Mouse (Mus musculus): Measurements from ENCODE around the gene Kansl2.

Gene Kansl2

DNA sequence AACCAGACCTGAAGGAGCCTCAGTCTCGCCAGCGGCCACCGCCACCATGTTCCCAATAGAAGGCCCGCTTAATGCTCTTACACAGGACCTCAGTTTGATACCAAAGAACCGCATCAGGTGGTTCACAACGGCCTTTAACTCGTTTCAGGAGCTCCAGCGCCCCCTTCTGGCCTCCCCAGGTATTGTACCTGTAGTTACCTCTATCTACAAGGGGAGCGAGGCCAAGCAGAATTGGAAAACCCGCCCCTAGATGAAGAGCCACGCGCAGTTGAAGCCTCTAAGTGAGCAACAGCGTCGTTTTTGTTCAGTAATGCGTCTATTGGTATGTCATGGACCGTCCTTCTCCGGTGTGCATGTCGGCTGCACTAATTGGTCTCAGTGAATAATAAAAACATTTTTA lies 29.6 kb downstream of the Kansl2 start:
- peak; percentile 77 for DNase-seq (ENCODE audit: low read depth, low spot score)

DNA sequence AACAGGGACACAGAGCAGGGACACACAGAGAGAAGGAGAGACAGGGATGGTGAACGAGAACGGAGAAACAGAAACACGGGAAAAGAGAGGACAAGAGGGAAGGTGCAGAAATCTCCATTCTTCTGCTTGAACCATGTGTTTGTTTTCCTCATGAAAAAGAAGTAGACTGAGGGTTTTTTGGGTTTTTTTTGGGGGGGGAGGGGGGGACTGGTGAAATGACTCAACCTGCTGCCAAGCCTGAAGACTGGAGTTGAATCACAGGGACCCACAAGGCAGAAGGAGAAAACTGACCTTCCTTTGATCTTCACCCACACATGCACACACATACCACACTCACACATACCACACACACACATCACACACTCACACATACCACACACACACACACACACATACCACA lies 30.7 kb downstream of the Kansl2 start:
- DNase-seq (ENCODE audit: low read depth, low spot score), result no peak

DNA sequence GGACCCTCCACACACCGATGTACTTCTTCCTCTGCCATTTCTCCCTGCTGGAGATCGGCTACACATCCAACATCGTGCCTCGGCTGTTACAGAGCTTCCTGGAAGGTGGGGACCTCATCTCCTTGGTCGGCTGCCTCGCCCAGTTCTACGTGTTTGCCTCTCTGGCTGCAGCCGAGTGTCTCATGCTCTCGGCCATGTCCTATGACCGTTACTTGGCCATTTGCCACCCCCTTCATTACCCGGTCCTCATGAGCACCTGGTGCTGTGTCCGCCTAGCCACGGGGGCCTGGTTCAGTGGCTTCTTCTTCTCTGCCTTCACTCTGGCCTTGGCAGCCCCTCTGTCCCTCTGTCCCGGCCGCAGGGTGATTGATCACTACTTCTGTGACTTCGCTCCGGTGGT lies 36.4 kb downstream of the Kansl2 start:
- no peak for DNase-seq (ENCODE audit: low read depth, low spot score)

DNA sequence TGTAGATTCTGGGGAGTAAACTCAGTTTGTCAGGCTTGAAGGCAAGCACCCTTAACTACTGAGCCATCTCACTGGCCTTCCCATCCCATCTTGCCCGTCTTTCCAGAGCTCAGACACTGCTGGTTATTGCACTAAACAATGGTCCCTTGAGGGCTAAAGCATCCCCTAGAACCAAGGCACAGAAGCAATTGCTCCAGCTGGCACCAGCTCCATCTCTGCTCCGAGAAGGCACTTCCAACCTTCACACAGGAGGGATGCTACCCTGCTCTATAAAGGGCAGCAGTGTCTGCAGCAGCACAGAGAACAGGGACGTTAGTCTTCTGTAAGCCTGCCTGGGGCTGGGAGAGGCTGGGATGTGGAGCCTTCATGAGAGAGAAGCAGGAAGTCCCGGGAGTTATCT lies 42.0 kb downstream of the Kansl2 start, which contains the start of gene Olfr279:
TSS of gene Olfr279 (plus strand) at position 301 of the 400 bp plus-strand sequence.
- no peak for DNase-seq (ENCODE audit: low read depth, low spot score)

DNA sequence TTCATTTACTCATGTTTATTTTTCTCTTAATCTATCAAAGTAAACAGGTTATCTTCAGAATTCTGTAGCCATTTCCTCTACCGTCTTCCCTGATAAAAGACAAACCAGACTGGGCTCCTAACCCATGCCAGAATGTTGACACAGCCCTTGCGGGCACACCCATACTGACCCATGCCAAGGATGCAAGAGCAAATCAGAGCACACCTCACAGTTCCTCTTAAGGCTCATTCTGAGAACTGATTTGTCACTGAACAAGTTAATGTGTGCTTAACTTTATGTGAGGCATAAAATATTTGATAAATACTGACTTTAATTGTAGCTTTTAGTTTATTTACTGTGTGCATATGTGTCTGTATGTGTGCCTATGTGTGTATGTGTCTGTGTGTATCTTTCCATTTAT lies 42.7 kb downstream of the Kansl2 start:
- DNase-seq (ENCODE audit: low read depth, low spot score), result no peak

DNA sequence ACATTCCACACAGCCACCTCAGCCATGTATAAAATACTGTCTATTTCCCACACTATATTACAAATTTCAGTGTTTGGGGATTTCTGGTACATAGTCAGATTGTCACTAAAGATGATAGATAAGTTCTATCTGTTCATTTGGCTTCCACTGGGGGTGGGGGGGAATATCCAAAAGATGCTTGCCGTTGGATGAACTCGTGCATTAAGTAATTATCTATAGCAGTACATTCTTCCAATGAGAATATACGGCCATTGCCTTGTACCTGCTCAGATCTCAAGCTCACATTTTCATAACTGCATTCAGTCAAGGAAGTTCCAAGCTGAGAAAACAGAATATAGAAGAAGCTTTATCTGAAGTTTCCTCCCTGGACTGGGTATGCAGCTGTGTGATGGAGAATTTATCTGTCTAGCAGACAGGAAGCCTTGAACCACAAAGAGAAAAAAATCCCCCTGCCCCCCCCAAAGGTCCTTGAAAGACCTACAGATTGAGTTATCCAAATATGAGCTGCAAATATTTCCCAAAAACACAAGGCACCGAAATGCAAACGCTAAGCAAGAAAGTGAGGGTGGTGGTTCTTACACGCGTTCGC lies 47.5 kb downstream of the Kansl2 start:
- DNase-seq (ENCODE audit: low read depth, low spot score), result no peak

DNA sequence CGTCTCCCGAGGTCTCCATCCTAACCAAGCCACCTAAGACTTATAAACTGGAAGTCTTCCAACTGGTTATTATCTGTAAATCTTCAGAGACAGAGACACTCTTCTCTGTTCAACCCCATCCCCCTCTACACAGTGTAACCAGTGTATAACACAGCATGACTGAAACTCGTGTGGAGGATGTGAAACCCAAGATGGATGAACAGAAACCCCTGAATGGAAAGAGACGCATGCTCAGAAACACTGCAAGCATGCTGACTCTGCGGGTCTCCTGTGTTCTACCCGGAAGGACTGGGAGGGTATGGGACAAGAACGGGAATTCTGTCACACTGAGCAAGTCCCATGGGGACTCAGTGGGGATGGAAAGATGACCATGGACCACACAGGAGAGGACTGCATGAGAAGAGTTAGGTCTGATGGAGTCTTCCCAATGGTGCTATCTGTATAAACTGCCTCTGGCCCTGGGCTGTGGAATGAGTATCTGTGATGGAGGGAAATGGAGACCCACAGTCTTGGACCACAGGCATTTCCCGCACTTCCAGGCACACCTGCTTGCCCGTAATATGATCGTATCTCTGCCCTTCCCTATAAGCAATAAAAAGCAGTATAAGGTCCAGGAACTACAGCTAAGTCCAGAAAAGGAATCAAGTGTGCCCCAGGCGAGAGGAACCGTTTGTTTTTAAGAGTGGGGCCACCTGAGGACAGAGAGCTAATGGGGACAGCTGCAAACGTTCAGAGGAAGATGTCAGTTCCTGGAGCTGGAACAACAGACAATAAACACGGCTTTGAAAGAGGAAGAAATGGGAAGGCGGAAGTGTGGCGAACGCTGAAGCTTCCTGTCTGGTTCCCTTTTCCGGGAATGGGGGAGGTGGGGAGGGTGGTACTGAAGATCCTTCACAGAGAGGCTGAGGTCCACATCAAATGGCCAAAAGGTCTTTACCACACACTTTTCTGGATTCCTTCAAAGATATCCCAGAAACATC lies 49.9 kb downstream of the Kansl2 start:
- no peak for DNase-seq (ENCODE audit: low read depth, low spot score)

DNA sequence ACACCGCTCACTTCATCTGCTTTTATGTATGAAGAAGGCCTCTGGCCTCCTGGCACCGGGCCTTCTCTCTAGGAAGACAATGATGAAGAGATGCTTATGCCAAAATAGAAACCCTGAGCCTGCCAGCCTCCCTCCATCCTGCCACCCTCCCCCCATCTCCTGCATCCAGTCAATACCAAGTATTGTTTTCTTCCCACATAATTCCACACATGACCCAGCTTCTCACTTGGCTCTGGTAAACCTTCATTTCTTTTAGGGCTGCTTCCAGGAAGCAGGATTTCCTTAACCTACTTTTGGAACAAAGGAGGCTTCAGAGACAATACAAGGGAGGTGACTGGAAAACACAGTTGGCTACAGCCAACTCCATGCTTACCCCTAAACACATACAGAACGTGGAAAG lies 51.4 kb downstream of the Kansl2 start, which contains the start of gene Lalba:
TSS of gene Lalba (minus strand) at position 21 of the 400 bp plus-strand sequence.
- no peak for DNase-seq (ENCODE audit: low read depth, low spot score)

DNA sequence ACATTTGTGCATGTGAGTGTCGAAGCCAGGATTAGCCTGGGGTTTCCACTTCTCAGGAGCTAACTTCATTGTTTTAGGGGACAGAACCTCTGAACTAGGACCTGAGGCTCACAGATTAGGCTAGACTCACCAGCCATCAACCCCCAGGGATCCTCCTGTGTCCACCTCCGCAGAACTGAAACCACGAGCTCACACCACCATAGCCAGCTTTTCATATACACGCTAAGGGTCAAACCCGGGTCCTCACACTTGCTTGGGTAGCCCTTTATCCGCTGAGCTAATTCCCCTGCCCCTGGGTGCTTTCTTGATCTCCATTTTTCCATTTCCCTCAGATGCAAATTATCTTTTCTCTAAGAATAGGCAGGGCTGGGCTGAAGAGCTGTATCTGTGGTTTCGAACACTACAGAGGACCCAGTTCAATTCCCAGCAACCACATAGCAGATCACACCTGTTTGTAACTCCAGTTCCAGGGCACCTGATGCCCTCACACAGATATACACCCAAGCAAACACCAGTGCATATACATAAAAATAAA lies 54.4 kb downstream of the Kansl2 start:
- DNase-seq (ENCODE audit: low read depth, low spot score), result no peak

DNA sequence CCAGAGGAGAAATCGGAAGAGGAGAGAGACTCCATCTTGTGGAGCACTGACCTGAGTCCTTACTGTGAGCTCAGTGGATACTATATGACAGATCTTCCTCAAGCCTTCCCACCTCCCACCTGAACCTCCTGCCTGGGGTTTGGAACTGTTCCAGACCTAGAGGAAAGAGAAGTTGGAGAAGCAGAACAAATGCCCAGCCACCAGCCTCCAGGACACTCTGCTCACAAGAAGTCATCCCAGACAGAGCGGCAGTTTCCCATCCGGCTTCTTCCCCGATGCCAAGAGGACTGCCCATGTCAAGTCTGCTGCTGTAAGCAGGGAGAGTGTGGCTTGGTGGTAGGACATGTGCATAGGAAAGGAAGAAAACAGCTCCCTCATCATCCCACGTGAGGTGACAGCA lies 57.8 kb downstream of the Kansl2 start:
- no peak for DNase-seq (ENCODE audit: low read depth, low spot score)

DNA sequence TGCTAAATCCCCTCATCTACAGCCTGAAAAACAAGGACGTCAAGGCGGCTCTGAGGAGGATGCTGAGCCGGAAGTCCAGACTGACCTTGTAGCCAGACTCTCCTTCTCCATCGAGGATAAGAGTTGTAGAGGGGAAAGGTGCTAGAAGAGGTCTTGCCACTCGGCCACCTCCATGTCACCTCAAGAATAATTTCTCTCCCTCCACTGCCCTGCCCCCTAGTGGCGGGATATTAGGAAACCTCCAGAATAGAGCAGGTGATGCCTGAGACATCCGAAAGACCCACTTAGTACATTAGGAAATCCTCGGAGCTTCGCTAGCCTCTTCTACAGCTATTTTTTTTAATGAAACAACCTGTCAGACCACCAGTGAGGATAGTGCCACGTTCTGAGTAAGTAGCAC lies 58.7 kb downstream of the Kansl2 start:
- DNase-seq (ENCODE audit: low read depth, low spot score), result peak; percentile 28

DNA sequence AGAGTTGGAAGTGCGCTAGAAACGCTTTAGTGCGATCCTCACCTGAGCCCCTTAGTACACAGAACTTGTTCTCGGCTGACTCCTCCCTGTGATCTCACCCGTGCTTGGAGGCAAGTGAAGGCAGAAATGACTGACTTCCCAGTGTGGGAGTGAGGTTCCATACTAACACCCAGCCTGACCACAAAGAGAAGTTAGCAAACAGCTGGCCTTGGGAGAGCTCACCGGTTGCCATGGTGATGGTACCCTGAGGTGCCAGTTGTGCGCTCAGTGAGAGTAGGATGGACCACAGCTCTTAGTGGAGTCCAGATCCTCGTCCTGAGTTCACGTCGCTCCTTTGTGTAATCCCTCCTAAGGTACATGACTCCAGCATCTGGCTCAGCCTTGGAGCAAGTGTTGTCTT lies 59.1 kb downstream of the Kansl2 start:
- no peak for DNase-seq (ENCODE audit: low read depth, low spot score)

DNA sequence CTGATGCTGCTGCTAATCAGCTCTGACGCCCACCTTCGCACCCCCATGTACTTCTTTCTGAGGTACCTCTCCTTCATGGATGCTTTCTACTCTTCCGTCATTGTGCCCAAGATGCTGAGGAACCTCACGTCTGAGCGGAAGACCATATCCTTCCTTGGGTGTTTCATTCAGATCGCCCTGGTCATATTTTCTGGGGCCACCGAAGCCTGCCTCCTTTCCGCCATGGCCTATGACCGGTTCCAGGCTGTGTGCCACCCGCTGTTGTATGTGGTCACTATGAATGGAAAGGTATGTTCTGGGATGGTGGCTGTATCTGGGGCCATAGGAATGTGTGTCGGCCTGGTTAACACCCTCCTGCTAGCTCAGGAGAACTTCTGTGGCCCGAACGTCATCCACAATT lies 62.5 kb downstream of the Kansl2 start:
- no peak for DNase-seq (ENCODE audit: low read depth, low spot score)

DNA sequence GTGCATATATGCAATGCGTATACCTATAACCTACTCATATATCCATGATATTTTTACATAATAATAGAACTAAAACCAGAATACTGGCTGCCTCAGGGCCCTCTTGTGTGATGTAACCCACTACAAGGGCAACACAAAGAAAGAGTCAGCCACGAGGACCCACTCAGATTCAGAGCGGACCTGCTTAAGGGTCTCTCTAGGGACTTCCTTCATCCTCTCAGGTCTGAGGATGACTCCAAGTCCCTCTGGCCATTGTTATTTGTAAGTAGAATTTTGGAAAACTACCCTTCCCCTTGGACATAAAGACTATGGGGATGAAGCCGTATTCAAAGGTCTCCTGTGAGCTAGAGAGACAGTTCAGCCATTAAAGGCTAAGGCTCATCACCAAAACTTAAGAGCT lies 64.5 kb downstream of the Kansl2 start, which contains the start of gene OR5BS1P:
TSS of gene OR5BS1P (plus strand) at position 301 of the 400 bp plus-strand sequence.
- no peak for DNase-seq (ENCODE audit: low read depth, low spot score)

Data from mesoderm, embryonic 11.5 days (tissue).